ENCODE assay signal across 23 mouse cellular contexts in the genomic region with DNA sequence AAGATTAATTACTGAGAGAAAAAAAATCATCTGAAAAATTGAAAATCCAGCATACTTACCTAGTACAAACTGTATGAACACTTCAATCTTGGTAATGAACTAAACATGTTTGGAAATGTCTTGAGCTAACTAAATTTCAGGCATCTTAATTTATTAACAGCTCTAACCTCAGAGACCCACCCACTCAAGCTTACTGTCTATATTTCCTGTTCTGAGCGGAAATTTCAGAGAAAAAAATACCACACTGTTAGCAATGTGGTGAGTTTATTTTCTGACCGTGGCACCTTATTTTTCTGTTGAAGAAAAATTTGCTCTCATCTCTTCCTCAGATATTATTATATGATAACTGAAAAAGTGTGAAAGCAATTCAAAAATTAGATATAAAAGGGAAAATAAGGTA.
A peak's percentile ranks its signal among the peaks of the same experiment; 100 is the strongest.
DNase-seq lines count a peak whose midpoint lies in the region; ATAC-seq and TF ChIP-seq lines count a peak whose summit lies in the region.
"Had no signal": no experiment of that assay in that cellular context is flagged by ENCODE, and none has a peak within 500 bp of the region (broad histone marks: within the 10 kb centered on the region; RNA-seq: fewer than 3 reads in every experiment).

No protein-coding gene starts in this region.

- no peaks in the 10 kb centered on the region for H3K9me3 ChIP-seq in hindbrain, postnatal 0 days (ENCODE audit: low read length)
- H3K9me3 ChIP-seq: forebrain, embryonic 10.5 days; forebrain, embryonic 13.5 days; hindbrain, embryonic 10.5 days; hindbrain, embryonic 13.5 days; intestine, embryonic 15.5 days had no signal

- DNase-seq in CD4-positive helper T cell, adult 2 months (ENCODE audit: low read depth, low spot score), result peak; percentile 14
- DNase-seq in cerebellum, postnatal 36 days, result no peak
- no peak for DNase-seq in heart, postnatal 4 days
- no peak for DNase-seq in right cerebral cortex, postnatal 4 days
- no peak for DNase-seq in hindbrain, postnatal 0 days (ENCODE audit: low spot score)
- DNase-seq: adrenal gland, adult 8-10 months; adrenal gland, postnatal 25 days; cerebellum, adult 11-12 months; cerebellum, adult 8-10 months; cerebellum, postnatal 10 days; gastrocnemius, postnatal 10 days; gastrocnemius, postnatal 36 days; heart, adult 11 months had no signal

- peak; percentile 81 for ATAC-seq in activated CD4-positive, CD25-positive, alpha-beta regulatory T cell, adult 4 months
- ATAC-seq in megakaryocyte, adult 5-6 weeks (ENCODE audit: poor library complexity, severe bottlenecking), result 0 out of 2 replicates have a peak, but pooled peaks have one; percentile 35
- no peak for ATAC-seq in hindbrain, postnatal 0 days
- ATAC-seq: forebrain, embryonic 13.5 days; forebrain, embryonic 16.5 days; hindbrain, embryonic 16.5 days; intestine, embryonic 15.5 days had no signal

- TF ChIP-seq CTCF in hindbrain, postnatal 0 days (IDR thresholded peaks at IDR 0.05; ENCODE audit: low read depth), result no peak

- no peak overlapping the region for H3K4me3 ChIP-seq in hindbrain, postnatal 0 days (ENCODE audit: low read length)
- H3K4me3 ChIP-seq: forebrain, embryonic 10.5 days; forebrain, embryonic 13.5 days; hindbrain, embryonic 10.5 days; hindbrain, embryonic 13.5 days; intestine, embryonic 15.5 days had no signal

- no peak overlapping the region for H3K27ac ChIP-seq in hindbrain, postnatal 0 days
- H3K27ac ChIP-seq: forebrain, embryonic 10.5 days; forebrain, embryonic 13.5 days; hindbrain, embryonic 10.5 days; hindbrain, embryonic 13.5 days; intestine, embryonic 15.5 days had no signal

- H3K9ac ChIP-seq in hindbrain, postnatal 0 days (replicated peaks; ENCODE audit: low read length), result no peak overlapping the region
- H3K9ac ChIP-seq: forebrain, embryonic 13.5 days; hindbrain, embryonic 13.5 days; intestine, embryonic 15.5 days had no signal

- no peaks in the 10 kb centered on the region for H3K27me3 ChIP-seq in hindbrain, postnatal 0 days (ENCODE audit: insufficient read depth, low read length)
- H3K27me3 ChIP-seq: forebrain, embryonic 13.5 days; hindbrain, embryonic 13.5 days; intestine, embryonic 15.5 days had no signal

- no peak overlapping the region for H3K4me2 ChIP-seq in hindbrain, postnatal 0 days (ENCODE audit: low read depth, low read length)
- H3K4me2 ChIP-seq: forebrain, embryonic 13.5 days; heart, embryonic 11.5 days; hindbrain, embryonic 13.5 days; intestine, embryonic 15.5 days had no signal

- no peaks in the 10 kb centered on the region for H3K36me3 ChIP-seq in hindbrain, postnatal 0 days (ENCODE audit: insufficient read depth, low read length)
- H3K36me3 ChIP-seq: hindbrain, embryonic 13.5 days; intestine, embryonic 15.5 days had no signal

- WGBS in hindbrain, postnatal 0 days, result 89% methylated on average over 2 of the region's 2 CpGs

- no peaks in the 10 kb centered on the region for H3K4me1 ChIP-seq in hindbrain, postnatal 0 days (ENCODE audit: insufficient read depth, low read length)
- H3K4me1 ChIP-seq: forebrain, embryonic 10.5 days; forebrain, embryonic 13.5 days; hindbrain, embryonic 10.5 days; hindbrain, embryonic 13.5 days; intestine, embryonic 15.5 days had no signal
